Mouse (Mus musculus): Measurements from ENCODE around the gene Mrpl23. TPM values are rescaled to one million over a fixed set of nuclear protein-coding genes. Genes with fewer than 3 reads are reported as not detected.

Gene Mrpl23
- polyA plus RNA-seq, 1 experiment = 8.1 TPM

GRCm38 (mm10) chr7:142571458-142572220, 39.2 kb downstream of the Mrpl23 start:
- TF ChIP-seq POLR2A (IDR thresholded peaks at IDR 0.05; ENCODE audit: low read depth, low read length) (no peak), CTCF (IDR thresholded peaks at IDR 0.05; ENCODE audit: extremely low read depth, insufficient read depth, insufficient read length, insufficient replicate concordance) (no peak)
- H3K27ac ChIP-seq (ENCODE audit: insufficient read depth, low read length) = no peak overlapping the region
- H3K27me3 ChIP-seq (ENCODE audit: control insufficient read depth, insufficient read depth, low read length) = no peaks in the 10 kb centered on the region
- DNase-seq (ENCODE audit: low read depth in 1 of 2, low spot score in 2 of 2) = no peak
- no peaks in the 10 kb centered on the region for H3K36me3 ChIP-seq (ENCODE audit: control insufficient read depth, insufficient read depth, low read length)
- WGBS = 47% methylated on average over 16 of the region's 16 CpGs
- H3K4me3 ChIP-seq (ENCODE audit: extremely low read depth, insufficient read depth, insufficient read length) = no peak overlapping the region
- H3K4me1 ChIP-seq (ENCODE audit: control insufficient read depth, insufficient read depth, insufficient read length) = no peaks in the 10 kb centered on the region

GRCm38 (mm10) chr7:142572343-142572742, 39.9 kb downstream of the Mrpl23 start:
- Histone ChIP-seq H3K36me3 (ENCODE audit: control insufficient read depth, insufficient read depth, low read length) (no peaks in the 10 kb centered on the region), H3K4me3 (ENCODE audit: extremely low read depth, insufficient read depth, insufficient read length) (no peak overlapping the region), H3K27me3 (ENCODE audit: control insufficient read depth, insufficient read depth, low read length) (no peaks in the 10 kb centered on the region), H3K27ac (ENCODE audit: insufficient read depth, low read length) (no peak overlapping the region), H3K4me1 (ENCODE audit: control insufficient read depth, insufficient read depth, insufficient read length) (no peaks in the 10 kb centered on the region)
- DNase-seq (ENCODE audit: low read depth in 1 of 2, low spot score in 2 of 2) = no peak
- TF ChIP-seq CTCF (IDR thresholded peaks at IDR 0.05; ENCODE audit: extremely low read depth, insufficient read depth, insufficient read length, insufficient replicate concordance) = no peak
- 62% methylated on average over 7 of the region's 7 CpGs for WGBS

GRCm38 (mm10) chr7:142572992-142573391, 40.5 kb downstream of the Mrpl23 start:
- WGBS = 77% methylated on average over 6 of the region's 6 CpGs
- no peaks in the 10 kb centered on the region for H3K27me3 ChIP-seq (ENCODE audit: control insufficient read depth, insufficient read depth, low read length)
- H3K27ac ChIP-seq (ENCODE audit: insufficient read depth, low read length) = no peak overlapping the region
- no peak overlapping the region for H3K4me3 ChIP-seq (ENCODE audit: extremely low read depth, insufficient read depth, insufficient read length)
- H3K36me3 ChIP-seq (ENCODE audit: control insufficient read depth, insufficient read depth, low read length) = no peaks in the 10 kb centered on the region
- TF ChIP-seq POLR2A (IDR thresholded peaks at IDR 0.05; ENCODE audit: low read depth, low read length) (no peak), CTCF (IDR thresholded peaks at IDR 0.05; ENCODE audit: extremely low read depth, insufficient read depth, insufficient read length, insufficient replicate concordance) (no peak)
- H3K4me1 ChIP-seq (ENCODE audit: control insufficient read depth, insufficient read depth, insufficient read length) = no peaks in the 10 kb centered on the region
- DNase-seq (ENCODE audit: low read depth in 1 of 2, low spot score in 2 of 2) = no peak

GRCm38 (mm10) chr7:142574155-142574660, 41.7 kb downstream of the Mrpl23 start:
- H3K4me3 ChIP-seq (ENCODE audit: extremely low read depth, insufficient read depth, insufficient read length) = no peak overlapping the region
- no peak for TF ChIP-seq POLR2A (IDR thresholded peaks at IDR 0.05; ENCODE audit: low read depth, low read length)
- no peak overlapping the region for H3K27ac ChIP-seq (ENCODE audit: insufficient read depth, low read length)
- no peaks in the 10 kb centered on the region for H3K4me1 ChIP-seq (ENCODE audit: control insufficient read depth, insufficient read depth, insufficient read length)
- no peaks in the 10 kb centered on the region for H3K27me3 ChIP-seq (ENCODE audit: control insufficient read depth, insufficient read depth, low read length)
- no peaks in the 10 kb centered on the region for H3K36me3 ChIP-seq (ENCODE audit: control insufficient read depth, insufficient read depth, low read length)
- DNase-seq (ENCODE audit: low read depth in 1 of 2, low spot score in 2 of 2) = no peak
- 72% methylated on average over 3 of the region's 3 CpGs for WGBS

GRCm38 (mm10) chr7:142574826-142575351, 42.4 kb downstream of the Mrpl23 start:
- Histone ChIP-seq H3K4me1 (ENCODE audit: control insufficient read depth, insufficient read depth, insufficient read length) (no peaks in the 10 kb centered on the region), H3K4me3 (ENCODE audit: extremely low read depth, insufficient read depth, insufficient read length) (no peak overlapping the region), H3K27me3 (ENCODE audit: control insufficient read depth, insufficient read depth, low read length) (no peaks in the 10 kb centered on the region), H3K36me3 (ENCODE audit: control insufficient read depth, insufficient read depth, low read length) (no peaks in the 10 kb centered on the region), H3K27ac (ENCODE audit: insufficient read depth, low read length) (no peak overlapping the region)
- WGBS = 76% methylated on average over 9 of the region's 9 CpGs
- no peak for TF ChIP-seq POLR2A (IDR thresholded peaks at IDR 0.05; ENCODE audit: low read depth, low read length)
- no peak for TF ChIP-seq CTCF (IDR thresholded peaks at IDR 0.05; ENCODE audit: extremely low read depth, insufficient read depth, insufficient read length, insufficient replicate concordance)
- DNase-seq (ENCODE audit: low read depth in 1 of 2, low spot score in 2 of 2) = no peak

GRCm38 (mm10) chr7:142575491-142575890, 43.0 kb downstream of the Mrpl23 start:
- H3K4me1 ChIP-seq (ENCODE audit: control insufficient read depth, insufficient read depth, insufficient read length) = no peaks in the 10 kb centered on the region
- H3K27me3 ChIP-seq (ENCODE audit: control insufficient read depth, insufficient read depth, low read length) = no peaks in the 10 kb centered on the region
- H3K36me3 ChIP-seq (ENCODE audit: control insufficient read depth, insufficient read depth, low read length) = no peaks in the 10 kb centered on the region
- TF ChIP-seq POLR2A (IDR thresholded peaks at IDR 0.05; ENCODE audit: low read depth, low read length) = no peak
- no peak for TF ChIP-seq CTCF (IDR thresholded peaks at IDR 0.05; ENCODE audit: extremely low read depth, insufficient read depth, insufficient read length, insufficient replicate concordance)
- WGBS = 90% methylated on average over 12 of the region's 12 CpGs
- no peak for DNase-seq (ENCODE audit: low read depth in 1 of 2, low spot score in 2 of 2)
- H3K4me3 ChIP-seq (ENCODE audit: extremely low read depth, insufficient read depth, insufficient read length) = no peak overlapping the region
- no peak overlapping the region for H3K27ac ChIP-seq (ENCODE audit: insufficient read depth, low read length)

GRCm38 (mm10) chr7:142575971-142576370, 43.5 kb downstream of the Mrpl23 start:
- WGBS = 87% methylated on average over 5 of the region's 5 CpGs
- no peak for DNase-seq (ENCODE audit: low read depth in 1 of 2, low spot score in 2 of 2)
- no peak overlapping the region for H3K4me3 ChIP-seq (ENCODE audit: extremely low read depth, insufficient read depth, insufficient read length)
- no peaks in the 10 kb centered on the region for H3K27me3 ChIP-seq (ENCODE audit: control insufficient read depth, insufficient read depth, low read length)
- no peak overlapping the region for H3K27ac ChIP-seq (ENCODE audit: insufficient read depth, low read length)
- TF ChIP-seq POLR2A (IDR thresholded peaks at IDR 0.05; ENCODE audit: low read depth, low read length) = no peak
- TF ChIP-seq CTCF (IDR thresholded peaks at IDR 0.05; ENCODE audit: extremely low read depth, insufficient read depth, insufficient read length, insufficient replicate concordance) = no peak
- no peaks in the 10 kb centered on the region for H3K36me3 ChIP-seq (ENCODE audit: control insufficient read depth, insufficient read depth, low read length)
- H3K4me1 ChIP-seq (ENCODE audit: control insufficient read depth, insufficient read depth, insufficient read length) = no peaks in the 10 kb centered on the region

Data from spleen, adult 2 months (tissue).